Mouse (Mus musculus) CH12.LX (cell line): ENCODE results near the gene Gm20838.
"Not testable (repeated sequence)": the region's sequence is repeated elsewhere in the genome, so short reads cannot be mapped to it uniquely, and the experiment has no call there.

Experiments
- BHLHE40 ChIP-seq: IDR thresholded peaks from 2 replicates; pipeline ENCODE4 v1.6.1; 2011; ENCODE audit warnings: mild to moderate bottlenecking, low read depth, low read length, improper control_type of control experiment
- ELF1 ChIP-seq: IDR thresholded peaks from 2 replicates; pipeline ENCODE4 v1.6.1; 2014; ENCODE audit warnings: low read depth, mild to moderate bottlenecking, inconsistent platforms, low read length, improper control_type of control experiment
- IRF4 ChIP-seq: IDR thresholded peaks from 2 replicates; pipeline ENCODE4 v1.6.1; 2014; ENCODE audit warnings: low read depth, mild to moderate bottlenecking, inconsistent platforms, low read length, improper control_type of control experiment
- POLR2A ChIP-seq: IDR thresholded peaks from 2 replicates; pipeline ENCODE4 v1.6.1; 2011; ENCODE audit warnings: low read depth, mild to moderate bottlenecking, improper control_type of control experiment, low read length
- ZNF384 ChIP-seq: IDR thresholded peaks from 2 replicates; pipeline ENCODE4 v1.6.1; 2012; ENCODE audit warnings: low read depth, low read length, improper control_type of control experiment, inconsistent platforms

DNA sequence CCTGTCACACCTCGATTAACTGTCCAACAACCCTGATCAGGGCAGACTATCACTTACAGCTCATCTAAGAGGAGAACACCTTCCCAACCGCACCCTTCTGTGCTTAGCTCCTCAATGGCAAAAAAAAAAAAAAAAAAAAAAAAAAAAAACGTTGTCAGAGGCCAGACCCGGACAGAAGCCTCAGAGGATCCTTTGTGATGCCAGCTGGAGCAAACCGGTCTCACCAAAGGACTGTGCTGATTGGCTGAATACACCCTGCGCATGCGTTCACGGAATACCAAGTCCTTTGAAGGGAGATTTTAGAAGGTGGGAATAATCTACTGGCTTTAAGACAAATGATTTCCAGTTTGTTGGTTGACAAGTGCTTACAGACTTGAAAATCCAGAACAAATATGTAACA is at the start of gene Gm20838:
- not testable (repeated sequence) for TF ChIP-seq ELF1, ZNF384, POLR2A, IRF4, BHLHE40
